Mouse (Mus musculus) heart, embryonic 10.5 days (tissue): ENCODE results near the gene Tln2. TPM values are rescaled to one million over a fixed set of nuclear protein-coding genes. Genes with fewer than 3 reads are reported as not detected.

Source experiments
- DNase-seq: peaks from one replicate; pipeline ENCODE4 v3.0.0-alpha.2; 2017; ENCODE audit warnings: low spot score
- H3K27ac ChIP-seq: fragments of 300-500 bp; sonication (generic); 2 replicates; pipeline ENCODE4 v1.5.1; 2016; ENCODE audit warnings: mild to moderate bottlenecking
- H3K27me3 ChIP-seq: fragments of 300-500 bp; sonication (generic); 2 replicates; pipeline ENCODE4 v1.6.1; 2016; ENCODE audit warnings: mild to moderate bottlenecking; ENCODE audit not compliant: poor library complexity, insufficient read depth, severe bottlenecking
- H3K36me3 ChIP-seq: fragments of 300-500 bp; sonication (generic); 2 replicates; pipeline ENCODE4 v1.6.1; 2016; ENCODE audit warnings: mild to moderate bottlenecking, moderate library complexity
- H3K4me1 ChIP-seq: fragments of 300-500 bp; sonication (generic); 2 replicates; pipeline ENCODE4 v1.6.1; 2016; ENCODE audit warnings: mild to moderate bottlenecking
- H3K4me3 ChIP-seq: fragments of 300-500 bp; sonication (generic); 2 replicates; pipeline ENCODE4 v1.5.1; 2016; ENCODE audit warnings: mild to moderate bottlenecking, moderate library complexity
- H3K9me3 ChIP-seq: fragments of 300-500 bp; sonication (generic); 2 replicates; pipeline ENCODE4 v1.6.1; 2016; ENCODE audit warnings: mild to moderate bottlenecking, moderate library complexity
- WGBS: fragments of 180-500 bp; shearing (Covaris S2); methylation state at CpG from one replicate; pipeline ENCODE4 v1.1.7; 2016; 5-methylcytosine and 5-hydroxymethylcytosine counted together
- polyA plus RNA-seq: library from polyadenylated mRNA; unstranded; fragments of >200 nt; fragmentation: Nextera tagmentation; extraction: Ambion mirVana; gene quantifications from 2 replicates; pipeline ENCODE4 v1.2.1, GENCODE M21; 2016

The Tln2 gene
- polyA plus RNA-seq, 1 experiment from 2014 or later = 34.7 TPM

DNA sequence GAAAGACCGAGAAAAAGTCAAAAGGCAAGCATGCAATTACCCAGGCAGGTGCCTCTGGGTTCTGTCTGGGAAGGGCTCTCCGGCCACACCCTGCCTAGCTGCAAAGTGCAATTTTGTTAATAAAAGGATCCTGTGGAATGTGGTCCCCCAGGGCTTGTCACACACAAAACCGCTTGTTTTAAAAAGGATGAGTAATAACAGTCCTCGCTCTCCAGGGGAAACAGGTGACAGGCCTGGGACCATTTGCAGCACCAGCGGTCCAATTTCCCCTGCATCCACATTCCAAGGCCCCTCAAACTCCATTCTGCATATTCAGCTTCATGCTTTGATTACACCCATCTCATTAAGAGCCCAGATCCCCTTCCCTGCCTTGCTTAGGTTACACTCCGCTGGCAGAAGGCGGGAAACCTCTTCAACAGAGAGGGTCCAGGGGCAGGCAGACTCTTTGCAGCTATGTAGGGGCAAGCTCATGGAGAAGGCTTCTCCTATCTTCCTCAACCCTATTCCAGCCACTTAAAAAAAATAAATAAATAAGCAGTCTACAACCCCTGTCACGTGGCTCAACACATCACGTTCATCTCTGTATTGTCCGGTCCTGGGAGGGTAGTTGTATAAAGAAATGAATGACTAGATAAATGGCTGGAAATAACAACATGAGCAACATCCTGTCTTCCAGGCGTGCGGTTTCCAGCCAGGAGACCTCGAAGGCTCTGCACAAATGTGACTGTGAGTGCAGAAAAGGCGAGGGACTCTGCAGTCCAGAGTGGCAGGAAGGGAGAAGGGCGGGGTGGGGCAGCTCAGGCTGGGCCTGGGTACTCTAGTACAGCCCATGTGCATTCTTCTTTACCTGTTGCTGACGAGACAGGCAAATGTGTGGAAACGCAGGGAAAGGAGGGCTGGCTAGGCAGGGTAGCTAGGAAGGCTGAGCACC, 19.5 kb downstream of the Tln2 start:
- Histone ChIP-seq H3K9me3 (no peaks in the 10 kb centered on the region), H3K36me3 (no peaks in the 10 kb centered on the region), H3K4me1 (peaks cover 34% of the 10 kb centered on the region), H3K27ac (0 out of 2 replicates have a peak overlapping the region, but pooled peaks have one; percentile 16), H3K4me3 (no peak overlapping the region), H3K27me3 (peaks cover 12% of the 10 kb centered on the region; the same call in 1 of the 2 replicates)
- 60% methylated on average over 17 of the region's 17 CpGs for WGBS
- no peak for DNase-seq

DNA sequence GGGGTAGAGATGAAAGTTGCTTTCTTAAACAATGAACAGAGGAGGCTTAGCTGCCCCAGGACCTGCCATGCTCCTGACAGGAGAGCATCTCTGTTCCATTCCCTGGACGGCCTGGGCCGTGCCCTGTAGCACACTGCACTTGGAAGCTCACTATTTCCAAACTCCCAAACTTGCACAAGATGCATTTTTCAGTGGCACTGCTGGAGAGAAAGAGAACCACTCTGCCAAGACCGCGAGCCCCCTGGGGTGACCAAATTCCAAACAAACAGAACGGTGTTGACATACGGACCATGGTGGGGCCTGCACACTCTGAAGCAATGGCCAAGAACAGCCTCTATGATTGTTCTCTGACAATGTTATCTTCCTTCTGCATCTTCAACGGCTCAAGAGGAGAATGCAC, 25.1 kb downstream of the Tln2 start:
- 54% methylated on average over 7 of the region's 7 CpGs for WGBS
- DNase-seq = no peak
- no peak overlapping the region; the same call in 1 of the 2 replicates for H3K27ac ChIP-seq

DNA sequence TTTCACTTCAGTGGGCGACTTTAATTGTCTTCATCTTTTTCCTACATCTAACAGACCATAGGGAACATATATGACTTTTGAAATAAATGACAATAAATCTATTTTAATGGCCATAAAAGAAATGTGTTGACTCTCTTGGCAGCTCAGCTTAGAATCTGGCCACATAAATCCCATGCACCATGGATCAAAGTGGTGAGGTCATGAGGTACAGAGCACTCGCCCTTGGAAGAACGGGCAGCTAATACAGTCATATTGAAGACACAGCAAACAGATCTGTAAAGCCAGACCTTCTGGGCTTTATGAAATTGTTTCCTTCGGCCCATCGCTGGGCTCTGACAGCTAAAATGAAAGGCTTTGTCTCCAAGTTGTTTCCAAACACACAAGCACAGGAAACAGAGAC, 26.2 kb downstream of the Tln2 start:
- 78% methylated on average over 5 of the region's 5 CpGs for WGBS
- DNase-seq = no peak
- Histone ChIP-seq H3K27me3 (no peaks in the 10 kb centered on the region), H3K36me3 (no peaks in the 10 kb centered on the region), H3K27ac (no peak overlapping the region), H3K4me1 (peaks cover 40% of the 10 kb centered on the region), H3K4me3 (no peak overlapping the region), H3K9me3 (no peaks in the 10 kb centered on the region)

More for the DNA sequence above, 25.1 kb downstream of the Tln2 start:
- H3K4me1 ChIP-seq = peaks cover 29% of the 10 kb centered on the region
- no peaks in the 10 kb centered on the region for H3K27me3 ChIP-seq
- H3K4me3 ChIP-seq = no peak overlapping the region
- no peaks in the 10 kb centered on the region for H3K36me3 ChIP-seq
- no peaks in the 10 kb centered on the region for H3K9me3 ChIP-seq

DNA sequence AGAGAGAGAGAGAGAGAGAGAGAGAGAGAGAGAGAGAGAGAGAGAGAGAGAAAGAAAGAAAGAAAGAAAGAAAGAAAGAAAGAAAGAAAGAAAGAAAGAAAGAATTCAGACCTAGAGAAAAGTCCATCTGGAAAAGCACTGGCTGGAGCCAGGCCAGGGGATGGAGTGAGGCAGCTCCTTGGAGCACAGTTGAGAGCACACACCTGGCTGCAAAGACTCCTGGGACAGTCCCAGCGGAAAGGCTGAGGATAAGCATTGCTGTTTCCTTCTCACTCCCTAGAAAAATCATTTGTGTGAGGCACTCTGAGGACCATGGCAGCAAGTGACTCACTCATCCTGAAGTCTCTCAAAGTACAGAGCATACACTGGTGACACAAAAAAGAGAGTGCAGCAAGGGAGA, 26.9 kb downstream of the Tln2 start:
- H3K4me1 ChIP-seq = peaks cover 40% of the 10 kb centered on the region
- WGBS = 90% methylated on average over 1 of the region's 1 CpGs
- H3K27ac ChIP-seq = no peak overlapping the region

DNA sequence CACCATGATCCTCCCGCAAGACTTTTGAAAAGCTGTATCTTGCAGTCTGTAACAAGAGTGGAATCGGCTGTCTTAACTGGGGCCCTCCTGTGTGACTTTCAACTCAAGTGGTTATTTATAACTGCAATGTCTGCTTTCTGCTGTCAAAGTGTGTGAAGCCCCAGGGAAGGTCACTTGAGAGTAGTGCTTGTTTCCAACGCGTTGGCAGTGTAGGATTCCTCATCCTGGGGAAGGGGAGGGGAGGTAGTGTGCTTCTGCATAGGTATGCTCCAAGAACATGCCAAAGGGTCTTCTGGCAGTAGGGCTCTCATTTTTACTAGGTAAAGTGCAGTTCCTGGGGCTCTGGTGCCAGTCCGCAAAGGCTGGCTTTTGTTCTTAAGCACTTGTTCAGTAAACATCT, 29.9 kb downstream of the Tln2 start:
- H3K36me3 ChIP-seq = no peaks in the 10 kb centered on the region
- H3K4me3 ChIP-seq = peak overlapping the region; percentile 16; the same call in 1 of the 2 replicates
- H3K27me3 ChIP-seq = no peaks in the 10 kb centered on the region
- H3K9me3 ChIP-seq = no peaks in the 10 kb centered on the region
- H3K4me1 ChIP-seq = peaks cover 36% of the 10 kb centered on the region
- no peak for DNase-seq
- WGBS = 49% methylated on average over 5 of the region's 5 CpGs
- H3K27ac ChIP-seq = peak overlapping the region; percentile 80

More for the DNA sequence above, 26.9 kb downstream of the Tln2 start:
- no peaks in the 10 kb centered on the region for H3K9me3 ChIP-seq
- H3K4me3 ChIP-seq = no peak overlapping the region
- H3K36me3 ChIP-seq = no peaks in the 10 kb centered on the region
- no peak for DNase-seq
- no peaks in the 10 kb centered on the region for H3K27me3 ChIP-seq

DNA sequence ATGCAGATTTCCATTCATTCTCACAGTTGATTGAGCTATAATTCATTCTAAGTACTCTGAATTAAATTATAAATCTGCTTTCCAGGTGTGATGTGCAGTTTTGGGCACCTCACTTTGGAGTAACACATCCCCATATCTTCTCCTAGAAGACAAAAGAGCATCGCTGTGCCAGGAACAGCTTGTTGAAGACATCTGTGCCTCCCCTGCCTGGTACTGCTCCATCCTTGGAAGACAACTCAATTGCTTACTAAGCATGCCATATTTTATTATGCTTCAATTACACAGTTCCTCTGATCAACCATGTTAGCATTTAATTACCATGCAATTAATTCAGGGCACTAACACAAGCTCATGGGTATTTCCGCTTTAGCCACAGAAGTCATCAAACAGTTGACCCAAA, 31.8 kb downstream of the Tln2 start:
- H3K27me3 ChIP-seq = no peaks in the 10 kb centered on the region
- peaks cover 26% of the 10 kb centered on the region for H3K4me1 ChIP-seq
- H3K36me3 ChIP-seq = no peaks in the 10 kb centered on the region
- H3K9me3 ChIP-seq = no peaks in the 10 kb centered on the region
- no peak overlapping the region for H3K27ac ChIP-seq
- WGBS = 94% methylated on average over 2 of the region's 2 CpGs
- no peak overlapping the region for H3K4me3 ChIP-seq
- no peak for DNase-seq

DNA sequence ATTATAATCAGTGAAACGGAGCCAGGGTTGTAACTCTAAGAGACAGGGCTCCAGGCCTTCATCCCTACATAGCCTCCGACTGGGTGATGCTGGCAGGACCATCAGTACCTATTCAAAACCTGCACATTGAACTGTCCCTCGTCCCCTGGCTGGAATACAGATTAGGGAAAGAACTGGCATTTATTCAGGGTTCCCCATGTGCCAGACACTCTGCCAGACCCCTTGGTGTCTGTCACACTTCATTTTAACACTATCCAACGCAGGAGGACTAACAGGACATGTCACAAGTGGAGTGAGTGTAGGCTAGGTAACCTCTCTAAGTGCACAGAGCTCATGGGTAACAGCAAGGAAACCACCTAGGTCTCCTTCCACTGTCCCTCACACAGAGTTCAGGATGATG, 37.8 kb downstream of the Tln2 start:
- no peaks in the 10 kb centered on the region for H3K9me3 ChIP-seq
- H3K27me3 ChIP-seq = no peaks in the 10 kb centered on the region
- WGBS = 65% methylated on average over 4 of the region's 4 CpGs
- H3K27ac ChIP-seq = no peak overlapping the region
- no peaks in the 10 kb centered on the region for H3K36me3 ChIP-seq
- DNase-seq = no peak
- H3K4me1 ChIP-seq = peaks cover 18% of the 10 kb centered on the region; the same call in 1 of the 2 replicates
- H3K4me3 ChIP-seq = no peak overlapping the region

DNA sequence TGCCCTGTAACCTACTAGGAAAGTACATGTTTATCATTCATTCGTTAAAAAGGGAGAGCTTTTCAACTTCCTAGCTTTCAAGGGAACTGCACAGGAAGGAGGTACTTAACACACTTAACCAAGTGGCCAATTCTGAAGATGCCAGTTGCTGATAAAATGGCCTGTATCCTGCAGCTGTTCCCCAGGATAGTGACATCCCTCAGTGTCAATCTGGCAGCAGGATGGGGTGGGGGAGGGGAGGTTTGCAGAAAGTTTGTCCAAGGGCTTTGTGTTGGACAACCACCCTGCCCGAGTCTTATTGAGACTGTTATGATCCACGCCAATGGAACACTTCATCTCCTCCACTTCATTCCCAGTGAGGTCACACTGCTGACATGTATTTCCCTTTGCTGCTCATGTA, 50.0 kb downstream of the Tln2 start:
- Histone ChIP-seq H3K27me3 (no peaks in the 10 kb centered on the region), H3K4me1 (peaks cover 21% of the 10 kb centered on the region), H3K36me3 (peaks cover 10% of the 10 kb centered on the region), H3K9me3 (no peaks in the 10 kb centered on the region), H3K27ac (no peak overlapping the region), H3K4me3 (no peak overlapping the region)
- WGBS = 25% methylated on average over 3 of the region's 3 CpGs
- DNase-seq = no peak

DNA sequence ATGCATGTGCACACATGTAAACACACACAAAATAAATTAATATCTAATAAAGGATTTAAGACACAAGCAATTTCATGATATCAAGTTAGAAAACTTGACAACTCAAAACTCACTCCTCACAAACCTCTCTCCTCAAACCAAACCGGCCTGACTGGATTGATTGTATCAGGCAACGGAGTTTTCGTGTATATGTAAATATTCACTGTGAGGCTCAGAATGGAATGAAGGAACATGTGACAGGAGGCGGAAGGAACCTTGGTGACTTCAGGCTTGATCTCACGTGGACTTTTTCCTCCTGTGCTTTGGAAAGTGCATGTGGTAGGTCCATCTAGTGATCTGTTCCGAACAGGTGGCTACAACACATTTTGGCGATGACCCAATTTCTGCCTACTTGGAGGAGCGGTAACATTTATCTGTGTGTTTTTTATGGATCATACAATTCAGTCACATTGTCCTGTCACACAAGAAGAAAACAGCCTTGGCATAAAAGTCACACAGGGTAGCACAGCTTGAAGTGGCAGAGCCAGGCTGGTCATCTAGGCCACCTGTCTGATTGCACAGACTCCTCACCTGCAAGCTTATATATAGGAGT, 54.7 kb downstream of the Tln2 start:
- no peaks in the 10 kb centered on the region for H3K9me3 ChIP-seq
- H3K4me1 ChIP-seq = peaks cover 14% of the 10 kb centered on the region
- no peak overlapping the region for H3K4me3 ChIP-seq
- no peak overlapping the region for H3K27ac ChIP-seq
- H3K27me3 ChIP-seq = no peaks in the 10 kb centered on the region
- no peak for DNase-seq
- H3K36me3 ChIP-seq = no peaks in the 10 kb centered on the region
- 85% methylated on average over 8 of the region's 8 CpGs for WGBS

DNA sequence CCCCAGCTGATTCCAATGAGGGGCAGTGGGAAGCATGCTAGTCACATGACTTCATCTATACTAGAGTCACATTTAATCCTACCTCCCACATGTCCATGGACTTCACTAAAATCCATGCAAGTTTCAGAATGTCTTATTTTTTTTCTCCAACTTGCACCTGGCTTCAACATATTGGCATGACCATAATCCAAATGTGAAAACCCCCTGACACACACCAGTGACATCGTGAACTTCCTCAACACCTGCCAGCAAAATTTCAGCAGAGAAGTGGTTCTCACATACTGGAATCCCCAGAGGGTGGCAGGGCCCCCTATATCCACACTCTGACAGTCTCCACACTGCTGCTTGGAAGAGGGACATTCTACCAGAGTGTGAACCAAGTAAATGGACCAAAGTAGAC, 57.7 kb downstream of the Tln2 start:
- H3K4me1 ChIP-seq = no peaks in the 10 kb centered on the region
- 82% methylated on average over 1 of the region's 1 CpGs for WGBS
- DNase-seq = no peak

DNA sequence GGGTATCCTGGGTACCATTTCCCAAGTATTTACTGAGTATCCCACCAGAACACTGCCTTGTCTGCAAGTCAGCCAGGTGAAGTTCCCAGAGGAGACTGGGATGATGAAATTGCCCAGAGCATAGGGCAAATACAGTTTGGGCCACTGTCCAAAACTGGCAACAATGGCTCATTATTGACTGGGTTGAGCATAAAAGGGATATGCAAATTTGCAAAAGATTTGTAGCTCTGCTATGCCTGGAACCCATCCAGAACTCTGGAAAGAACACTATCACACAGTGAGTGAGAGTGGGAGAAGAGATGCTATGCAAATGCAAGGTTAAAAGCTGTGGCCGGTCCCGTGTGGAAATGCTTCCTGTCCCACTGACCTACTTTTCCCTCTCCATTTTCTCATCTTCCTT, 63.1 kb downstream of the Tln2 start:
- WGBS = 66% methylated on average over 2 of the region's 2 CpGs

More for the DNA sequence above, 57.7 kb downstream of the Tln2 start:
- H3K9me3 ChIP-seq = no peaks in the 10 kb centered on the region
- no peak overlapping the region for H3K27ac ChIP-seq
- no peaks in the 10 kb centered on the region for H3K27me3 ChIP-seq
- H3K4me3 ChIP-seq = no peak overlapping the region
- H3K36me3 ChIP-seq = no peaks in the 10 kb centered on the region

DNA sequence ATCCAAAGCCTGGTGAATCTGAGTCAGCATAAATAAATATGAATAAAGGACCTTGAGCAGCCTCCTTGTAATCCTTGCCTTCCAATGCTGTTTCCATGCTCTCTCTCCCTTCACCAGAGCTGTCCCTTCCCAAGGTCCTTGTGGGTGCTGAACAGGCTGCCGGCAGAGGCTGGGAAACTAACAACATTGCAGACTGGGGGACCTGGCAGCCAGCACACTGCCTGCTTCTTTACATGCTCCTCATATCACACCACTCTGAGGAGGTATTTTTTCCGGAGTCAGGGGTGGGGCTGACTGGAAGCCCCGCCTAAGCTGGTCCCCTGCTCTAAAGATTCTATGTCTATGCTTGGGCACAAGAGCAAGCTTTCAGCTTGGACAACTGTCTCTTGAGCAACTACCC, 64.2 kb downstream of the Tln2 start:
- 15% methylated on average over 3 of the region's 3 CpGs for WGBS
- no peaks in the 10 kb centered on the region for H3K9me3 ChIP-seq
- H3K4me3 ChIP-seq = no peak overlapping the region
- H3K36me3 ChIP-seq = no peaks in the 10 kb centered on the region
- no peaks in the 10 kb centered on the region for H3K27me3 ChIP-seq
- no peak for DNase-seq
- no peak overlapping the region for H3K27ac ChIP-seq
- peaks cover 17% of the 10 kb centered on the region for H3K4me1 ChIP-seq

More for the DNA sequence above, 63.1 kb downstream of the Tln2 start:
- Histone ChIP-seq H3K36me3 (no peaks in the 10 kb centered on the region), H3K9me3 (no peaks in the 10 kb centered on the region), H3K4me1 (peaks cover 17% of the 10 kb centered on the region), H3K4me3 (no peak overlapping the region), H3K27ac (no peak overlapping the region), H3K27me3 (no peaks in the 10 kb centered on the region)
- no peak for DNase-seq

DNA sequence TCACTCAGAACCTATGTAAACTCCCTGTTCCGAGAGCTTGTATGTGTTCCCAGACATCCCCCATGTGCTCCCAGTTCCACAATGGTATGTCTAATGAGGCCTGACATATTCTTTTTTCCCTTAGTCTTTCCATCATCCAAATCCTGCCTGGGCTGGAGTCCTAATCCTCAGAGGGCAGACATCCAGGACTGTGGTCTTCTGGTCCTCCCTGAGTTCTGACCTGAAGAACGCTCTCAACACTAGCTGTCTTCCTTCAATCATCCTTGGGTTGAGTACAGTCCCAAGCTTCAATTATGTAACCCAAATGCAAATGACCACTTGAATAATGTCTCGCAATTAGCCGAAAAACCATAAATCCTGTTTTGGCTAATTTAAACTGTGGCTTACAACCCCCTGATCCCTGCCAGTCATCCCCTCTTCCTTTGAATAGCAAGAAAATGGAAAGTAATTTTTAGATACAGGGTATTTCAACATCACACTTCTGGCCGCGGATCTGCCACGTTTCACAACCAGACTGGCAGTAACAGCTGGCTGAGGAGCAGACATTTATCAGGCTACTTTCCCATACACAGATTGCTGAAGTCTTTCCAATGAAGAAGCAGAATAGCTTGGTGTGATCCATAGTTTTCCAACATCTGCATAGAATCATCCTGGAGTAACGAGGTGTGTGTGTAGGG, 65.5 kb downstream of the Tln2 start:
- H3K27me3 ChIP-seq = no peaks in the 10 kb centered on the region
- no peak for DNase-seq
- no peaks in the 10 kb centered on the region for H3K9me3 ChIP-seq
- H3K4me3 ChIP-seq = no peak overlapping the region
- no peak overlapping the region for H3K27ac ChIP-seq
- peaks cover 17% of the 10 kb centered on the region for H3K4me1 ChIP-seq
- H3K36me3 ChIP-seq = no peaks in the 10 kb centered on the region
- 91% methylated on average over 8 of the region's 8 CpGs for WGBS
